Mouse (Mus musculus): ENCODE measurements around the gene Rasgrp2. TPM values are rescaled to one million over a fixed set of nuclear protein-coding genes. Genes with fewer than 3 reads are reported as not detected.

Gene Rasgrp2
- polyA plus RNA-seq, 1 experiment: 8.4 TPM

- H3K27me3 ChIP-seq (ENCODE audit: control insufficient read depth, insufficient read depth, low read length): no peaks in the 10 kb centered on the region
- peak; percentile 88 for TF ChIP-seq CTCF (IDR thresholded peaks at IDR 0.05; ENCODE audit: control insufficient read depth, insufficient read depth, insufficient replicate concordance, low read depth, low read length)
- no peak for TF ChIP-seq POLR2A (IDR thresholded peaks at IDR 0.05; ENCODE audit: control insufficient read depth, low read depth, low read length)
Measured at GRCm38 (mm10) chr19:6401131-6401815, 2.1 kb downstream of the Rasgrp2 start.

GRCm38 (mm10) chr19:6401951-6402350 is 2.8 kb downstream of the Rasgrp2 start:
- Histone ChIP-seq H3K4me3 (ENCODE audit: control insufficient read depth, low read depth, low read length) (no peak overlapping the region; the same call in 1 of the 2 replicates), H3K36me3 (ENCODE audit: control insufficient read depth, insufficient read depth, low read length) (no peaks in the 10 kb centered on the region), H3K27me3 (ENCODE audit: control insufficient read depth, insufficient read depth, low read length) (no peaks in the 10 kb centered on the region), H3K27ac (ENCODE audit: control insufficient read depth, insufficient read depth, low read depth, low read length) (no peak overlapping the region), H3K4me1 (ENCODE audit: control insufficient read depth, insufficient read depth, low read length) (peaks cover 22% of the 10 kb centered on the region)
- no peak for TF ChIP-seq POLR2A (IDR thresholded peaks at IDR 0.05; ENCODE audit: control insufficient read depth, low read depth, low read length)
- no peak for TF ChIP-seq CTCF (IDR thresholded peaks at IDR 0.05; ENCODE audit: control insufficient read depth, insufficient read depth, insufficient replicate concordance, low read depth, low read length)

More at GRCm38 (mm10) chr19:6401131-6401815, 2.1 kb downstream of the Rasgrp2 start:
- no peak overlapping the region for H3K27ac ChIP-seq (ENCODE audit: control insufficient read depth, insufficient read depth, low read depth, low read length)
- no peaks in the 10 kb centered on the region for H3K36me3 ChIP-seq (ENCODE audit: control insufficient read depth, insufficient read depth, low read length)
- peak overlapping the region; percentile 59 for H3K4me3 ChIP-seq (ENCODE audit: control insufficient read depth, low read depth, low read length)
- H3K4me1 ChIP-seq (ENCODE audit: control insufficient read depth, insufficient read depth, low read length): peaks cover 22% of the 10 kb centered on the region

GRCm38 (mm10) chr19:6403869-6404268 is 4.7 kb downstream of the Rasgrp2 start:
- H3K27ac ChIP-seq (ENCODE audit: control insufficient read depth, insufficient read depth, low read depth, low read length): no peak overlapping the region
- no peaks in the 10 kb centered on the region for H3K27me3 ChIP-seq (ENCODE audit: control insufficient read depth, insufficient read depth, low read length)
- peaks cover 17% of the 10 kb centered on the region for H3K4me1 ChIP-seq (ENCODE audit: control insufficient read depth, insufficient read depth, low read length)

GRCm38 (mm10) chr19:6405433-6405832 is 6.3 kb downstream of the Rasgrp2 start:
- no peak overlapping the region for H3K27ac ChIP-seq (ENCODE audit: control insufficient read depth, insufficient read depth, low read depth, low read length)
- H3K4me1 ChIP-seq (ENCODE audit: control insufficient read depth, insufficient read depth, low read length): peaks cover 9% of the 10 kb centered on the region
- H3K27me3 ChIP-seq (ENCODE audit: control insufficient read depth, insufficient read depth, low read length): no peaks in the 10 kb centered on the region
- H3K36me3 ChIP-seq (ENCODE audit: control insufficient read depth, insufficient read depth, low read length): no peaks in the 10 kb centered on the region
- H3K4me3 ChIP-seq (ENCODE audit: control insufficient read depth, low read depth, low read length): peak overlapping the region; percentile 73
- TF ChIP-seq CTCF (IDR thresholded peaks at IDR 0.05; ENCODE audit: control insufficient read depth, insufficient read depth, insufficient replicate concordance, low read depth, low read length) (no peak), POLR2A (IDR thresholded peaks at IDR 0.05; ENCODE audit: control insufficient read depth, low read depth, low read length) (no peak)

More at GRCm38 (mm10) chr19:6403869-6404268, 4.7 kb downstream of the Rasgrp2 start:
- Histone ChIP-seq H3K36me3 (ENCODE audit: control insufficient read depth, insufficient read depth, low read length) (no peaks in the 10 kb centered on the region), H3K4me3 (ENCODE audit: control insufficient read depth, low read depth, low read length) (peak overlapping the region; percentile 73; the same call in 1 of the 2 replicates)
- TF ChIP-seq POLR2A (IDR thresholded peaks at IDR 0.05; ENCODE audit: control insufficient read depth, low read depth, low read length) (no peak), CTCF (IDR thresholded peaks at IDR 0.05; ENCODE audit: control insufficient read depth, insufficient read depth, insufficient replicate concordance, low read depth, low read length) (no peak)

GRCm38 (mm10) chr19:6407109-6407508 is 8.0 kb downstream of the Rasgrp2 start:
- Histone ChIP-seq H3K4me3 (ENCODE audit: control insufficient read depth, low read depth, low read length) (no peak overlapping the region), H3K36me3 (ENCODE audit: control insufficient read depth, insufficient read depth, low read length) (no peaks in the 10 kb centered on the region), H3K27ac (ENCODE audit: control insufficient read depth, insufficient read depth, low read depth, low read length) (no peak overlapping the region), H3K27me3 (ENCODE audit: control insufficient read depth, insufficient read depth, low read length) (no peaks in the 10 kb centered on the region), H3K4me1 (ENCODE audit: control insufficient read depth, insufficient read depth, low read length) (peaks cover 6% of the 10 kb centered on the region)
- TF ChIP-seq CTCF (IDR thresholded peaks at IDR 0.05; ENCODE audit: control insufficient read depth, insufficient read depth, insufficient replicate concordance, low read depth, low read length) (no peak), POLR2A (IDR thresholded peaks at IDR 0.05; ENCODE audit: control insufficient read depth, low read depth, low read length) (no peak)

- TF ChIP-seq CTCF (IDR thresholded peaks at IDR 0.05; ENCODE audit: control insufficient read depth, insufficient read depth, insufficient replicate concordance, low read depth, low read length) (no peak), POLR2A (IDR thresholded peaks at IDR 0.05; ENCODE audit: control insufficient read depth, low read depth, low read length) (no peak)
- Histone ChIP-seq H3K36me3 (ENCODE audit: control insufficient read depth, insufficient read depth, low read length) (no peaks in the 10 kb centered on the region), H3K4me1 (ENCODE audit: control insufficient read depth, insufficient read depth, low read length) (peaks cover 6% of the 10 kb centered on the region), H3K27me3 (ENCODE audit: control insufficient read depth, insufficient read depth, low read length) (no peaks in the 10 kb centered on the region), H3K4me3 (ENCODE audit: control insufficient read depth, low read depth, low read length) (no peak overlapping the region), H3K27ac (ENCODE audit: control insufficient read depth, insufficient read depth, low read depth, low read length) (no peak overlapping the region)
Measured at GRCm38 (mm10) chr19:6407816-6408510, 8.8 kb downstream of the Rasgrp2 start.

- Histone ChIP-seq H3K27me3 (ENCODE audit: control insufficient read depth, insufficient read depth, low read length) (no peaks in the 10 kb centered on the region), H3K36me3 (ENCODE audit: control insufficient read depth, insufficient read depth, low read length) (no peaks in the 10 kb centered on the region), H3K4me1 (ENCODE audit: control insufficient read depth, insufficient read depth, low read length) (peaks cover 6% of the 10 kb centered on the region), H3K4me3 (ENCODE audit: control insufficient read depth, low read depth, low read length) (no peak overlapping the region), H3K27ac (ENCODE audit: control insufficient read depth, insufficient read depth, low read depth, low read length) (no peak overlapping the region)
- TF ChIP-seq CTCF (IDR thresholded peaks at IDR 0.05; ENCODE audit: control insufficient read depth, insufficient read depth, insufficient replicate concordance, low read depth, low read length) (no peak), POLR2A (IDR thresholded peaks at IDR 0.05; ENCODE audit: control insufficient read depth, low read depth, low read length) (no peak)
Measured at GRCm38 (mm10) chr19:6408749-6409148, 9.6 kb downstream of the Rasgrp2 start.
